Mouse (Mus musculus): Measurements from ENCODE around the gene Lhx2. TPM values are rescaled to one million over a fixed set of nuclear protein-coding genes. Genes with fewer than 3 reads are reported as not detected.

Lhx2 gene
- polyA plus RNA-seq, 1 experiment from 2014 or later, result not detected

DNA sequence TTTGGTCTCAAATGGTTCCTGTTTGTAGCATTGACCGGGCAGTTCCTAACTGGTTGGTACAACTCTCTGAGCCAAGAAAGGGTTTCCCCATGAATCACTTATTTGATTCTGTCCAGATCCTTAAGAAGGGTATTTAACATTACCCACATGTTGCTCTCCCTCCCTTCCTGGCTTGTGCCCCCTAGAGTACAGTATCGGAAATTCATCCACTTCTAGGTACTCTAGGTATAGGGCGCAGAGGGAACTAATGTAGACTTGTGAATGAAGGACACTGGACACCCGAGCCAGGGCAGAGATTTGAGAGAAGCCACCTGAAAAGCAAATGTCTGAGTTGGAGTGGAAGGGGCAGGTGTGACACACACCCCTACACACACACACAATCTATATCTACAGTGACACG lies 39.3 kb downstream of the Lhx2 start:
- H3K4me1 ChIP-seq (ENCODE audit: control insufficient read depth, insufficient read depth, low read length), result peaks cover 4% of the 10 kb centered on the region; the same call in 1 of the 2 replicates
- H3K27me3 ChIP-seq (ENCODE audit: control insufficient read depth, insufficient read depth, low read length), result peaks cover 26% of the 10 kb centered on the region
- no peak overlapping the region for H3K4me3 ChIP-seq (ENCODE audit: low read depth, low read length)
- no peak overlapping the region for H3K4me2 ChIP-seq (replicated peaks; ENCODE audit: low read depth, low read length)
- no peaks in the 10 kb centered on the region for H3K9me3 ChIP-seq (ENCODE audit: control insufficient read depth, low read depth, low read length)
- H3K36me3 ChIP-seq (ENCODE audit: control insufficient read depth, insufficient read depth, low read length), result no peaks in the 10 kb centered on the region
- no peak overlapping the region for H3K27ac ChIP-seq (ENCODE audit: low read length)
- ATAC-seq (ENCODE audit: insufficient number of reproducible peaks, insufficient read depth, low FRiP score, low read depth), result no peak
- no peak overlapping the region for H3K9ac ChIP-seq (replicated peaks; ENCODE audit: low read depth, low read length)
- 18% methylated on average over 5 of the region's 5 CpGs for WGBS

GRCm38 (mm10) chr2:38378849-38379545 lies 39.9 kb downstream of the Lhx2 start:
- no peak overlapping the region for H3K4me3 ChIP-seq (ENCODE audit: low read depth, low read length)
- H3K27ac ChIP-seq (ENCODE audit: low read length), result no peak overlapping the region
- H3K4me2 ChIP-seq (replicated peaks; ENCODE audit: low read depth, low read length), result no peak overlapping the region
- H3K9ac ChIP-seq (replicated peaks; ENCODE audit: low read depth, low read length), result no peak overlapping the region
- no peak for ATAC-seq (ENCODE audit: insufficient number of reproducible peaks, insufficient read depth, low FRiP score, low read depth)
- no peaks in the 10 kb centered on the region for H3K36me3 ChIP-seq (ENCODE audit: control insufficient read depth, insufficient read depth, low read length)
- peaks cover 26% of the 10 kb centered on the region for H3K27me3 ChIP-seq (ENCODE audit: control insufficient read depth, insufficient read depth, low read length)
- no peaks in the 10 kb centered on the region for H3K9me3 ChIP-seq (ENCODE audit: control insufficient read depth, low read depth, low read length)
- H3K4me1 ChIP-seq (ENCODE audit: control insufficient read depth, insufficient read depth, low read length), result peaks cover 4% of the 10 kb centered on the region; the same call in 1 of the 2 replicates
- WGBS, result 6% methylated on average over 29 of the region's 29 CpGs

- no peak for ATAC-seq (ENCODE audit: insufficient number of reproducible peaks, insufficient read depth, low FRiP score, low read depth)
- H3K4me2 ChIP-seq (replicated peaks; ENCODE audit: low read depth, low read length), result no peak overlapping the region
- no peak overlapping the region for H3K4me3 ChIP-seq (ENCODE audit: low read depth, low read length)
- H3K9ac ChIP-seq (replicated peaks; ENCODE audit: low read depth, low read length), result no peak overlapping the region
- peaks cover 4% of the 10 kb centered on the region; the same call in 1 of the 2 replicates for H3K4me1 ChIP-seq (ENCODE audit: control insufficient read depth, insufficient read depth, low read length)
- no peaks in the 10 kb centered on the region for H3K9me3 ChIP-seq (ENCODE audit: control insufficient read depth, low read depth, low read length)
- H3K36me3 ChIP-seq (ENCODE audit: control insufficient read depth, insufficient read depth, low read length), result no peaks in the 10 kb centered on the region
- H3K27me3 ChIP-seq (ENCODE audit: control insufficient read depth, insufficient read depth, low read length), result peaks cover 26% of the 10 kb centered on the region
- no peak overlapping the region for H3K27ac ChIP-seq (ENCODE audit: low read length)
- WGBS, result 7% methylated on average over 4 of the region's 4 CpGs
These were observed 40.4 kb downstream of the Lhx2 start for GRCm38 (mm10) chr2:38379546-38379870.

DNA sequence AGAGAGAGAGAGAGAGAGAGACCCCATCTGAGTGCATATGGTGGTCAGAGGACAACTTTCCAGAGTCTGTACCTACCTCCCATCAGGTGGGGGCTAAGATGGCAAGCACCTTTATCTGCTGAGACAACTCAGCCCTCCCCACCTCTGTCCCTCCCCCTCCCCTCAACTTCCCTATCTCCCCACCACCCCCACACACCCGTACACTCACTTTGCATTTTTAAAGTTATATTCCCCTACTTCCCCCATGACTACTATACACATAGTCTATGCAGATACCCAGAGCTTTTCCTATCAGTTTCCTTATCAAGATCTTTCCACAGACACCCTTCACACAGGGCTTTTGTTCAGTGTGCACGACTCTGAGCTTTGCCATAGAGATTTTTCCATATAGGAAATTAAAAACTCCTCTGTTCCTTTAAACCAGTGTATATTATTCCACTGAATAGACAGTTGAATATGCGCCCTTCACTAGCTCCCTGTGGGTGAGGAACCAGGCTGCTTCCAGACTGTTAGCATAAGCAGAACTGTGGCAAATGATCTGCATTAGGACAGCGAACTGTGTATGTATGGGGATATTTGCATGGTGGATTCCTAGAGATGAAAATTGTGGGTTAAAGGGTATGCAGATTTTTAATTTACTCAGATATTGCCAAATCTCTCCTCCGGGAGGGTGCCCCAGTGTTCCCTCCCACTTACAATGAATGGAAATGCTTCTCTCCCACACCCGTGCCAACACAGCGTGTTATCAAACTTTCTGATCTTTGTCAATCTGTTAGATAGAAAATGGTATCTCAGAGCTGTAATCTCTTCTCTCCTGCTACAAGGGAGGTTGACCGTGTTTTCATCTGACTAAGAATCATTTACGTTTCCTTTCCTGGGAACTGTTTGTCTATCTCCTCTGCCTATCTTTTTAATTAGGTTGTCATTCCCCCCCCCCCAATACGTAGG lies 41.3 kb downstream of the Lhx2 start:
- WGBS, result 37% methylated on average over 10 of the region's 10 CpGs
- H3K27me3 ChIP-seq (ENCODE audit: control insufficient read depth, insufficient read depth, low read length), result peaks cover 26% of the 10 kb centered on the region

DNA sequence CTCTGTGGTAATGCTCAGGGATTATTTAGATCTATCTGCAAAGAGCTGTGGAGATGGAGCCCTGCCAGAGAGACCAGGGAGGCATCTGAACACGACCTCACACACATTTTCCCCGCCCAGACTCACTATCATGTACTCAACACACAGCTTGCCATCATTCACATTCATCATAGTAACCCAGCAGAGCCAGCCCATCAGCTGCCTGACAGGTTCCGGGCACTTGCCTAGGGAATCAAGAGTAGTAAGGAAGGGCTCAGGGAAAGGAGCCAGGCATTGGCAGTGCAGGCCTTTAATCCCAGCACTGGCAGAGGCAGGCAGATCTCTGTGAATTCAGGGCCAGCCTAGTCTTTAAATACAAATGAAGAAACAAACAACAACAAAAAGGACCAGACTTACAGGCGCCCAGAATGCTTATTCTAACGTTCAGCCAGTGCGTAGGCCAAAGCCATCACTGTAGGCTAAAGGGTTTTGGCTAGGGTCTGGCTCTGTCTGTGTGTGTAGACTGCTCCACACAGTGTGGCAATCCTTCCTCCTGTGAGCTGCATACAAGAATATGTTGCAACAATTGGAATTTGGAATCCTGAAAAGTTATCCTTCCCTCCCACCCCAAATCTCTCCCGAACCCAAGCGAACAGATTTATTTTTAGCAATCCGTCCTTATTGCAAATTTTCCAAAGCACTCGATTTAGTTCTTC lies 48.6 kb downstream of the Lhx2 start:
- ATAC-seq (ENCODE audit: insufficient number of reproducible peaks, insufficient read depth, low FRiP score, low read depth), result no peak
- Histone ChIP-seq H3K4me2 (replicated peaks; ENCODE audit: low read depth, low read length) (no peak overlapping the region), H3K27ac (ENCODE audit: low read length) (no peak overlapping the region), H3K4me3 (ENCODE audit: low read depth, low read length) (no peak overlapping the region), H3K27me3 (ENCODE audit: control insufficient read depth, insufficient read depth, low read length) (no peaks in the 10 kb centered on the region), H3K36me3 (ENCODE audit: control insufficient read depth, insufficient read depth, low read length) (no peaks in the 10 kb centered on the region), H3K9me3 (ENCODE audit: control insufficient read depth, low read depth, low read length) (no peaks in the 10 kb centered on the region), H3K9ac (replicated peaks; ENCODE audit: low read depth, low read length) (no peak overlapping the region), H3K4me1 (ENCODE audit: control insufficient read depth, insufficient read depth, low read length) (no peaks in the 10 kb centered on the region)
- WGBS, result 78% methylated on average over 10 of the region's 10 CpGs

More for the DNA sequence above, 41.3 kb downstream of the Lhx2 start:
- ATAC-seq (ENCODE audit: insufficient number of reproducible peaks, insufficient read depth, low FRiP score, low read depth), result no peak
- H3K9ac ChIP-seq (replicated peaks; ENCODE audit: low read depth, low read length), result no peak overlapping the region
- H3K9me3 ChIP-seq (ENCODE audit: control insufficient read depth, low read depth, low read length), result no peaks in the 10 kb centered on the region
- no peak overlapping the region for H3K27ac ChIP-seq (ENCODE audit: low read length)
- no peak overlapping the region for H3K4me2 ChIP-seq (replicated peaks; ENCODE audit: low read depth, low read length)
- H3K4me1 ChIP-seq (ENCODE audit: control insufficient read depth, insufficient read depth, low read length), result peaks cover 4% of the 10 kb centered on the region; the same call in 1 of the 2 replicates
- no peak overlapping the region for H3K4me3 ChIP-seq (ENCODE audit: low read depth, low read length)
- H3K36me3 ChIP-seq (ENCODE audit: control insufficient read depth, insufficient read depth, low read length), result no peaks in the 10 kb centered on the region

GRCm38 (mm10) chr2:38394977-38395868 lies 56.1 kb downstream of the Lhx2 start:
- no peak overlapping the region for H3K4me2 ChIP-seq (replicated peaks; ENCODE audit: low read depth, low read length)
- H3K36me3 ChIP-seq (ENCODE audit: control insufficient read depth, insufficient read depth, low read length), result no peaks in the 10 kb centered on the region
- no peak overlapping the region for H3K9ac ChIP-seq (replicated peaks; ENCODE audit: low read depth, low read length)
- H3K4me1 ChIP-seq (ENCODE audit: control insufficient read depth, insufficient read depth, low read length), result no peaks in the 10 kb centered on the region
- no peaks in the 10 kb centered on the region for H3K9me3 ChIP-seq (ENCODE audit: control insufficient read depth, low read depth, low read length)
- WGBS, result 63% methylated on average over 17 of the region's 17 CpGs
- no peak; the same call in 1 of the 2 replicates for ATAC-seq (ENCODE audit: insufficient number of reproducible peaks, insufficient read depth, low FRiP score, low read depth)
- H3K4me3 ChIP-seq (ENCODE audit: low read depth, low read length), result no peak overlapping the region
- no peak overlapping the region for H3K27ac ChIP-seq (ENCODE audit: low read length)
- H3K27me3 ChIP-seq (ENCODE audit: control insufficient read depth, insufficient read depth, low read length), result no peaks in the 10 kb centered on the region

DNA sequence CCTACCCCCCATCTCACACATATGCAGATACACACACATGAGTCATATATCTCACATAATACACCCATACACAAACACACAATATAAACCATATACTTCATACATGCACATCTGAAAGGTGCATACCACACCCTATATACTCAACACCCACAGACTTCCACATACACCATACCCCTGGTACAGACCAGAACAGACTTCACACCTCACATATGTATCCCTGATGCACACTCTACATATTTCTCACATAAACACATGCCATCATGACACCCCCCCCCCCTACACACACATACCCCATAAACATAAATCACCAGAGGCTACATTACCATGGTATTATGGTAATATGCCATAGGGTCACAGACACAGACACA lies 56.8 kb downstream of the Lhx2 start:
- H3K36me3 ChIP-seq (ENCODE audit: control insufficient read depth, insufficient read depth, low read length), result no peaks in the 10 kb centered on the region
- no peak overlapping the region for H3K27ac ChIP-seq (ENCODE audit: low read length)
- H3K4me2 ChIP-seq (replicated peaks; ENCODE audit: low read depth, low read length), result no peak overlapping the region
- no peak overlapping the region for H3K9ac ChIP-seq (replicated peaks; ENCODE audit: low read depth, low read length)
- H3K9me3 ChIP-seq (ENCODE audit: control insufficient read depth, low read depth, low read length), result no peaks in the 10 kb centered on the region
- H3K4me3 ChIP-seq (ENCODE audit: low read depth, low read length), result no peak overlapping the region
- no peak for ATAC-seq (ENCODE audit: insufficient number of reproducible peaks, insufficient read depth, low FRiP score, low read depth)
- no peaks in the 10 kb centered on the region for H3K4me1 ChIP-seq (ENCODE audit: control insufficient read depth, insufficient read depth, low read length)
- H3K27me3 ChIP-seq (ENCODE audit: control insufficient read depth, insufficient read depth, low read length), result no peaks in the 10 kb centered on the region

DNA sequence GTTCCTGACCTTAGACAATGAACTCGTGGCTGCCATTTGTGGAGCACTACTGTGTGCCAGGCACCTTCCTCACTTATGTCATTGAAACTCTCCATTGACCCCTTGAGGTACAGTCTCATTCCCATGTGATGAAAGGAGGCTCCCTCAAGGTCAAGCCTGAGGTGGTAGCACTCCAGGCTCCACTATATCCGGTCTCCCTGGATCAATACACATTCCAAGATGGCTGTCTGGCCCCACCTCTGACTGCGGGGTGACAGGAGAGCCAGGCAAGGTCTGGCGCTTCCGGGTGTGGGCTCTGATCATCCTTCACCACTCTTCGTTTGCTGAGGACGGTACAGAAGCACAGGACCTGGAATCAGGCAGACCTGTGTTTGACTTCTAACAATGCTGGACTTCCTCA lies 58.2 kb downstream of the Lhx2 start:
- Histone ChIP-seq H3K36me3 (ENCODE audit: control insufficient read depth, insufficient read depth, low read length) (no peaks in the 10 kb centered on the region), H3K4me2 (replicated peaks; ENCODE audit: low read depth, low read length) (no peak overlapping the region), H3K27ac (ENCODE audit: low read length) (no peak overlapping the region), H3K4me3 (ENCODE audit: low read depth, low read length) (no peak overlapping the region), H3K9ac (replicated peaks; ENCODE audit: low read depth, low read length) (no peak overlapping the region), H3K4me1 (ENCODE audit: control insufficient read depth, insufficient read depth, low read length) (no peaks in the 10 kb centered on the region), H3K27me3 (ENCODE audit: control insufficient read depth, insufficient read depth, low read length) (no peaks in the 10 kb centered on the region), H3K9me3 (ENCODE audit: control insufficient read depth, low read depth, low read length) (no peaks in the 10 kb centered on the region)
- 68% methylated on average over 7 of the region's 7 CpGs for WGBS
- ATAC-seq (ENCODE audit: insufficient number of reproducible peaks, insufficient read depth, low FRiP score, low read depth), result no peak
